Mouse (Mus musculus) lung, embryonic 15.5 days (tissue): ENCODE measurements at regions not wholly inside any gene's neighbourhood (a gene's known extent, or its start where the extent isn't known, plus 50 kb on each side); places are given as distances from the start of the nearest gene placed in this dataset.

Experiments
- ATAC-seq: fragments of 200-750 bp; cut with Nextera tagmentation; 2 replicates; pipeline ENCODE4 v1.8.0; 2017; ENCODE audit warnings: moderate number of reproducible peaks, borderline replicate concordance; ENCODE audit not compliant: low FRiP score, low TSS enrichment; ENCODE audit errors: extremely low read depth
- H3K27ac ChIP-seq: fragments of 300-500 bp; sonication (generic); 2 replicates; pipeline ENCODE4 v1.5.1; 2015; ENCODE audit warnings: moderate library complexity, mild to moderate bottlenecking, inconsistent platforms
- H3K27me3 ChIP-seq: fragments of 300-500 bp; sonication (generic); 2 replicates; pipeline ENCODE4 v1.6.1; 2015; ENCODE audit warnings: inconsistent platforms
- H3K36me3 ChIP-seq: fragments of 300-500 bp; sonication (generic); 2 replicates; pipeline ENCODE4 v1.6.1; 2015; ENCODE audit warnings: inconsistent platforms
- H3K4me1 ChIP-seq: fragments of 300-500 bp; sonication (generic); 2 replicates; pipeline ENCODE4 v1.6.1; 2015; ENCODE audit warnings: inconsistent platforms
- H3K4me2 ChIP-seq: fragments of 300-500 bp; sonication (generic); 2 replicates; pipeline ENCODE4 v1.6.1; 2015; ENCODE audit warnings: inconsistent platforms, mild to moderate bottlenecking, moderate library complexity
- H3K4me3 ChIP-seq: fragments of 300-500 bp; sonication (generic); 2 replicates; pipeline ENCODE4 v1.5.1; 2015; ENCODE audit warnings: mild to moderate bottlenecking, inconsistent platforms
- H3K9ac ChIP-seq: fragments of 300-500 bp; sonication (generic); 2 replicates; pipeline ENCODE4 v1.6.1; 2015; ENCODE audit warnings: inconsistent platforms
- H3K9me3 ChIP-seq: fragments of 300-500 bp; sonication (generic); 2 replicates; pipeline ENCODE4 v1.6.1; 2016; ENCODE audit warnings: inconsistent platforms
- WGBS: fragments of 180-500 bp; shearing (Covaris S2); methylation state at CpG from one replicate; pipeline ENCODE4 v1.1.7; 2015; 5-methylcytosine and 5-hydroxymethylcytosine counted together

GRCm38 (mm10) chr4:31274131-31274530 is 689.8 kb upstream of the Map3k7 start:
- ATAC-seq, result no peak
- WGBS, result 63% methylated on average over 1 of the region's 1 CpGs

GRCm38 (mm10) chr4:31290301-31290975 is 673.5 kb upstream of the Map3k7 start:
- H3K4me3 ChIP-seq, result no peak overlapping the region
- H3K4me2 ChIP-seq, result no peak overlapping the region
- no peaks in the 10 kb centered on the region for H3K9me3 ChIP-seq
- no peaks in the 10 kb centered on the region for H3K27me3 ChIP-seq
- no peak for ATAC-seq
- 58% methylated on average over 5 of the region's 5 CpGs for WGBS
- H3K27ac ChIP-seq, result no peak overlapping the region
- H3K4me1 ChIP-seq, result no peaks in the 10 kb centered on the region
- H3K36me3 ChIP-seq, result no peaks in the 10 kb centered on the region
- H3K9ac ChIP-seq, result no peak overlapping the region

More at GRCm38 (mm10) chr4:31274131-31274530, 689.8 kb upstream of the Map3k7 start:
- Histone ChIP-seq H3K4me3 (no peak overlapping the region), H3K4me2 (no peak overlapping the region), H3K27me3 (no peaks in the 10 kb centered on the region), H3K36me3 (no peaks in the 10 kb centered on the region), H3K9me3 (no peaks in the 10 kb centered on the region), H3K9ac (no peak overlapping the region), H3K27ac (no peak overlapping the region), H3K4me1 (no peaks in the 10 kb centered on the region)

GRCm38 (mm10) chr4:31293752-31294151 is 670.1 kb upstream of the Map3k7 start:
- H3K27ac ChIP-seq, result no peak overlapping the region
- H3K9me3 ChIP-seq, result no peaks in the 10 kb centered on the region
- H3K4me2 ChIP-seq, result no peak overlapping the region
- no peaks in the 10 kb centered on the region for H3K36me3 ChIP-seq
- no peak overlapping the region for H3K9ac ChIP-seq
- H3K4me1 ChIP-seq, result no peaks in the 10 kb centered on the region
- no peak for ATAC-seq
- WGBS, result 27% methylated on average over 2 of the region's 2 CpGs
- no peak overlapping the region for H3K4me3 ChIP-seq
- no peaks in the 10 kb centered on the region for H3K27me3 ChIP-seq

- Histone ChIP-seq H3K9me3 (no peaks in the 10 kb centered on the region), H3K27me3 (no peaks in the 10 kb centered on the region), H3K4me3 (no peak overlapping the region), H3K4me1 (no peaks in the 10 kb centered on the region), H3K9ac (no peak overlapping the region), H3K4me2 (no peak overlapping the region), H3K27ac (no peak overlapping the region), H3K36me3 (no peaks in the 10 kb centered on the region)
- no peak for ATAC-seq
- WGBS, result 82% methylated on average over 3 of the region's 3 CpGs
Observed at GRCm38 (mm10) chr4:31297848-31298247, 666.0 kb upstream of the Map3k7 start.

GRCm38 (mm10) chr4:31319269-31319668 is 644.6 kb upstream of the Map3k7 start:
- no peak for ATAC-seq
- peaks cover 7% of the 10 kb centered on the region; the same call in 1 of the 2 replicates for H3K4me1 ChIP-seq
- H3K4me3 ChIP-seq, result no peak overlapping the region
- WGBS, result 28% methylated on average over 6 of the region's 6 CpGs
- H3K36me3 ChIP-seq, result no peaks in the 10 kb centered on the region
- H3K4me2 ChIP-seq, result no peak overlapping the region
- no peak overlapping the region for H3K27ac ChIP-seq
- H3K9ac ChIP-seq, result no peak overlapping the region
- no peaks in the 10 kb centered on the region for H3K9me3 ChIP-seq
- no peaks in the 10 kb centered on the region for H3K27me3 ChIP-seq

- Histone ChIP-seq H3K27ac (no peak overlapping the region), H3K4me2 (no peak overlapping the region), H3K36me3 (no peaks in the 10 kb centered on the region), H3K4me3 (no peak overlapping the region), H3K9ac (no peak overlapping the region), H3K4me1 (peaks cover 7% of the 10 kb centered on the region; the same call in 1 of the 2 replicates), H3K9me3 (no peaks in the 10 kb centered on the region), H3K27me3 (no peaks in the 10 kb centered on the region)
- no peak for ATAC-seq
- WGBS, result 48% methylated on average over 8 of the region's 8 CpGs
Observed at GRCm38 (mm10) chr4:31320734-31321507, 643.0 kb upstream of the Map3k7 start.

- Histone ChIP-seq H3K27ac (no peak overlapping the region), H3K4me1 (peaks cover 7% of the 10 kb centered on the region; the same call in 1 of the 2 replicates), H3K9me3 (no peaks in the 10 kb centered on the region), H3K9ac (no peak overlapping the region), H3K4me2 (no peak overlapping the region), H3K4me3 (no peak overlapping the region), H3K36me3 (no peaks in the 10 kb centered on the region), H3K27me3 (no peaks in the 10 kb centered on the region)
- WGBS, result 95% methylated on average over 3 of the region's 3 CpGs
- no peak for ATAC-seq
Observed at GRCm38 (mm10) chr4:31323816-31324215, 640.1 kb upstream of the Map3k7 start.

- Histone ChIP-seq H3K27ac (no peak overlapping the region), H3K27me3 (no peaks in the 10 kb centered on the region), H3K4me3 (no peak overlapping the region), H3K9ac (no peak overlapping the region), H3K9me3 (no peaks in the 10 kb centered on the region), H3K4me2 (no peak overlapping the region), H3K36me3 (no peaks in the 10 kb centered on the region), H3K4me1 (no peaks in the 10 kb centered on the region)
- no peak for ATAC-seq
- 47% methylated on average over 5 of the region's 5 CpGs for WGBS
Observed at GRCm38 (mm10) chr4:31328798-31329197, 635.1 kb upstream of the Map3k7 start.

GRCm38 (mm10) chr4:31331053-31331452 is 632.8 kb upstream of the Map3k7 start:
- Histone ChIP-seq H3K36me3 (no peaks in the 10 kb centered on the region), H3K27ac (no peak overlapping the region), H3K4me3 (no peak overlapping the region), H3K9me3 (no peaks in the 10 kb centered on the region), H3K4me2 (no peak overlapping the region), H3K9ac (no peak overlapping the region), H3K27me3 (no peaks in the 10 kb centered on the region), H3K4me1 (no peaks in the 10 kb centered on the region)
- no peak for ATAC-seq

GRCm38 (mm10) chr4:31335686-31336085 is 628.2 kb upstream of the Map3k7 start:
- H3K4me2 ChIP-seq, result no peak overlapping the region
- H3K9me3 ChIP-seq, result no peaks in the 10 kb centered on the region
- no peaks in the 10 kb centered on the region for H3K27me3 ChIP-seq
- no peak for ATAC-seq
- no peaks in the 10 kb centered on the region for H3K36me3 ChIP-seq
- WGBS, result 78% methylated on average over 3 of the region's 3 CpGs
- no peaks in the 10 kb centered on the region for H3K4me1 ChIP-seq
- no peak overlapping the region for H3K27ac ChIP-seq
- no peak overlapping the region for H3K9ac ChIP-seq
- H3K4me3 ChIP-seq, result no peak overlapping the region

- H3K4me1 ChIP-seq, result no peaks in the 10 kb centered on the region
- no peaks in the 10 kb centered on the region for H3K9me3 ChIP-seq
- no peaks in the 10 kb centered on the region for H3K36me3 ChIP-seq
- H3K4me3 ChIP-seq, result no peak overlapping the region
- H3K27me3 ChIP-seq, result no peaks in the 10 kb centered on the region
- 47% methylated on average over 4 of the region's 4 CpGs for WGBS
- H3K9ac ChIP-seq, result no peak overlapping the region
- no peak for ATAC-seq
- no peak overlapping the region for H3K27ac ChIP-seq
- no peak overlapping the region for H3K4me2 ChIP-seq
Observed at GRCm38 (mm10) chr4:31337980-31338379, 625.9 kb upstream of the Map3k7 start.
